Mouse (Mus musculus) spleen, adult 18-20 months (tissue): ENCODE measurements at regions not wholly inside any gene's neighbourhood (a gene's known extent, or its start where the extent isn't known, plus 50 kb on each side); places are given as distances from the start of the nearest gene placed in this dataset.

Source experiments
- DNase-seq, 2 experiments: peaks; one replicate each; pipeline ENCODE4 v3.0.0; 2022; ENCODE audit warnings: mixed read lengths in 2 of 2

GRCm38 (mm10) chr8:35877581-35877980 is 112.0 kb downstream of the Gm19410 start:
- no peak for DNase-seq

- DNase-seq: no peak
Observed at GRCm38 (mm10) chr8:35881810-35882209, 116.2 kb downstream of the Gm19410 start.

- DNase-seq: no peak
Observed at GRCm38 (mm10) chr8:35882638-35883455, 117.3 kb downstream of the Gm19410 start.

GRCm38 (mm10) chr8:35883456-35883780 is 117.8 kb downstream of the Gm19410 start:
- DNase-seq: no peak

GRCm38 (mm10) chr8:35884545-35884944 is 119.0 kb downstream of the Gm19410 start:
- DNase-seq: no peak

- no peak for DNase-seq
Observed at GRCm38 (mm10) chr8:35890083-35890482, 124.5 kb downstream of the Gm19410 start.

- DNase-seq: no peak
Observed at GRCm38 (mm10) chr8:35891769-35892168, 126.2 kb downstream of the Gm19410 start.

GRCm38 (mm10) chr8:35898493-35898892 is 132.9 kb downstream of the Gm19410 start:
- DNase-seq: no peak

- DNase-seq: no peak
Observed at GRCm38 (mm10) chr8:35901490-35901889, 135.9 kb downstream of the Gm19410 start.

GRCm38 (mm10) chr8:35904711-35905450 is 139.3 kb downstream of the Gm19410 start:
- DNase-seq: no peak

- no peak for DNase-seq
Observed at GRCm38 (mm10) chr8:35907998-35908397, 142.4 kb downstream of the Gm19410 start.

GRCm38 (mm10) chr8:35912264-35912663 is 146.7 kb downstream of the Gm19410 start:
- no peak for DNase-seq

GRCm38 (mm10) chr8:35915878-35916518 is 150.4 kb downstream of the Gm19410 start:
- no peak for DNase-seq

GRCm38 (mm10) chr8:35917573-35917972 is 152.0 kb downstream of the Gm19410 start:
- DNase-seq: no peak

GRCm38 (mm10) chr8:35919451-35919850 is 153.9 kb downstream of the Gm19410 start:
- no peak for DNase-seq

GRCm38 (mm10) chr8:35919859-35920675 is 154.5 kb downstream of the Gm19410 start:
- no peak for DNase-seq

GRCm38 (mm10) chr8:35924026-35924425 is 158.4 kb downstream of the Gm19410 start:
- DNase-seq: no peak

- DNase-seq: no peak
Observed at GRCm38 (mm10) chr8:35927408-35927871, 161.8 kb downstream of the Gm19410 start.

GRCm38 (mm10) chr8:35930291-35930690 is 164.7 kb downstream of the Gm19410 start:
- DNase-seq: no peak

- DNase-seq: no peak
Observed at GRCm38 (mm10) chr8:35933186-35934114, 167.9 kb downstream of the Gm19410 start.

GRCm38 (mm10) chr8:35934115-35934607 is 168.6 kb downstream of the Gm19410 start:
- DNase-seq: no peak
